Mouse (Mus musculus) granulocyte monocyte progenitor cell, adult 5-6 weeks (primary cell): ENCODE results near the gene Zfp1. TPM values are rescaled to one million over a fixed set of nuclear protein-coding genes. Genes with fewer than 3 reads are reported as not detected.

ENCODE experiments used
- ATAC-seq: replicated peaks from 2 replicates; pipeline ENCODE4 v1.8.0; 2016; ENCODE audit warnings: mild to moderate bottlenecking, moderate TSS enrichment, inconsistent platforms; ENCODE audit not compliant: poor library complexity, severe bottlenecking
- total RNA-seq, 2 experiments: library from RNA; stranded (forward) in 1 of 2; stranded (reverse) in 1 of 2; fragments of 200-712, 200-1000 nt in 1 of 2; fragments of >200 nt in 1 of 2; fragmentation: Nextera tagmentation in 1 of 2; gene quantifications; 2 replicates each; pipeline ENCODE4 v1.2.3; 2014 to 2017

Zfp1 gene
- total RNA-seq, 2 experiments from 2014 or later: 10.9 to 23.6 TPM

DNA sequence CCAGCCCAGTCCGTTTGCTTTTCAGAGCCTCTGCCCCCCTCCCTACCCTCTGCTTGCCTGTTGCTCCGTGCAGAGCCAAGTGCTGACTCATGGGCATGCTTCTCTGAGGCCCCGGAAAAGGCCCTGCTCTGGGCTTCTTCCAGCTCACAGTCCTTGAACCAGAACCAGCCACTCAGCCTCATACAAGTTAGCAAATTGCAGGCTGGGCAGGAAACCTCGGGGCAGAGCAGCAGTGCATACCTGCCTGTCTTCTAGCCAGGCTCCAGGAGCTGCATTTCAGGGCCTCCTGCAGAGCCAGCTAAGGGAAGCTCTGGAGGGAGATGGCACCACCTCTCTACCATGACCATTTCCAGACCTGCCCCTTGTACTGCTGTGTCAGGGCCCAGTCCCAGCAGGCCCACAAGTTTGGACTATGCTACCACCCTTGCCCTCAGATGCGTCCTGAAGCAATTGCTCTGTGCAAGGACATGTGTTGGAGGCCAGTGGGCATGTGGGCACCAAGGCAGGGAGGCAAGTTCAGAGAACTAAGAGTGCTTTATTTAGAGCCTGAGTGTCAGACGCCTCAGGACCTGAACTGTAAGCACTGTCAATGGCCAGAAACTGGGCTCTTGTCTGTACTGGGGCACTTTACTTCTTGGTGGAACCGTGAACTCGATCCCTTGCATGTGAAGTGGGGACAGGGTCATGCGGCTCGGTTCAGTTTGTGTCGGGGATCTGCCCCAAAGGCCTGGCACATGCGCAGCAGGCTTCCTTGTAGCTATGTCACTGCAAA is 18.9 kb upstream of the Zfp1 start:
- ATAC-seq: no peak; the same call in 1 of the 2 replicates

DNA sequence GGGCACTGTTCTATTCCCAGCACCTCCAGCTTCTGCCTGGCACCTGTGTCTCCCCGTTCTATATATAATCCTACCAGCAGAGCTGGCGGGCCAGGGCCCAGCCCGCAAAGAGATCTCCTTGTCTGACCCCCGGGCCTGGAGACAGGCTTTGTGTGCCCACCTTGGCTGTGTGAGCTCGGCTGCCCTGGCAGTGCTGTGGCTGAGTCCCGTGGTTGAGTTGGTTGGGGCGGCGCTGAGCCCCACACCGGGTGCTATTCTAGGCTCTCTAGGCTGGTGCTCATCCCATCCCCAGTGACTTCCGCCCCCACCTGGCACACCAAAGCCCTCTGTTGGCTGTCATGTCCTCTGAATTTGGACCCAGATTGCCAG is 18.4 kb upstream of the Zfp1 start:
- ATAC-seq: no peak

DNA sequence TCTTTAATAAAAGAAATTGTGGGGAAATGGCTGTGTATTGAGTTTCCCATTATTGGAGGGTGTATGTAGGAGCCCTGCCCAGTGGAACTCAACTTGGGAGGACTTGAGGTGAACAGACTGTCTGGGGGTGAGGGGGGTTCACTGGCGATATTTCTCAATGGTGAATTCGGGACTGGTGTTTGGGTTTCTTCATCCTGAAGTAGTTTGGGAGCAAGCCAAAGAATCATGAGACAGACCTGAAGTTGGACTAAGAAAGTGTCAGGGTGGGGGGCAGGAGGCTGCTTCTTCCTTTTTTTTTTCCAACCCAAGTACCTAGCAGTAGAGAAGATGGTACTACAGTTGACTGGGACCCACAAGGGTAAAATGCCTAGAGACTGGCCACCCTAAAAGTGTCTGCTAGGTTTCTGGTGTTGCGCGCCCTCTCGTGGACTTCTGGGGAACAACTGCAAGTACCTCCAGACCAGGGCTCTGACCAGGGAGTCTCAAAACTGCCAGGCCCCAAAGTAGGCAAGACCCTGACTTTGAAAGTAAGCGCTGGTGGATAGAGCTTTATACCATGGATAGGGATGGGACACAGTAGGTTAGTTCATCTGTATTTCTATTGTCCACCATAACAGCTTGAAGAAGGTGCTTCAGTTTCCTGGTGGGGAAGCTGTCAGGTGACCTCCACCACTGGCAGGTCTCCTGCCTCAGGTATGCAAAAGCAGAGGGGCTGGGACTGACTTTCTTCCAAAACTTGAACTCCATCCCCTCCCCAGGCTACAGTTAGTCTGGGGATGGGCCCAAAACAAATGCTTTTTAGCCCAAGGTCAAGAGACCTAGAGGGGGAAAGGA is 17.3 kb upstream of the Zfp1 start:
- ATAC-seq: peak; percentile 52

DNA sequence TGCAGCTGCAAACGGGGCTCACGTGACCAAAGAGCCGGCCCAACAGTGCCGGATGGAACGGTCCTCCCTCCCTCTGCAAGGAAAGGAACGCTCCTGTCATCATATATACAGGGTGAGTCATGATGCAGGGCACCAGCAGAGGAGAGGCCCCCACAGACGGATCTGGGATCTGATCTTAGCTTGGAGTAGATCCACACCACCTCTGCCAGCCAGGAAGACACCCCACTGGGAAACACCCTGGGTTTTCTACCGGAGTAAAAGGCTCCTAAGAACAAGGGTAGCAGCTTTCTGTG is 16.7 kb upstream of the Zfp1 start:
- ATAC-seq: no peak

DNA sequence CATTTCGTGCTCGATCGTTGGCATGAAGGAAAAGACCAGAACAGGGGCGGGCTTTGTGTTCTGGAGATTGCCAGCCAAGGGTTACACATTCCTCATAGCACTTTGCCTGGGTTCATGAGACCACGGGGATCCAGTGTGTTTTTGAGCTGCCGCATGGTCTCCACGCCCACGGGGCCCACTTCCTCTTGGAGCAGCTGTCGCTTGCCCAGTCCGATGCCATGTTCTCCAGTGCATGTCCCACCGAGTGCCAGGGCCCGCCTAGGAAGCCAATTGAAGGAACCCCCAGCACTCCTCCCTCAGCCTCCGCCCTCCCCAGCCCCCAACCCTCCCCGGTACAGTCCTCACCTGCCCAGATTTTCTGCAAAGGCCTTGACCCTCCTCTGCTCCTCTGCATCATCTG is 16.3 kb upstream of the Zfp1 start:
- ATAC-seq: peak; percentile 23; the same call in 1 of the 2 replicates

DNA sequence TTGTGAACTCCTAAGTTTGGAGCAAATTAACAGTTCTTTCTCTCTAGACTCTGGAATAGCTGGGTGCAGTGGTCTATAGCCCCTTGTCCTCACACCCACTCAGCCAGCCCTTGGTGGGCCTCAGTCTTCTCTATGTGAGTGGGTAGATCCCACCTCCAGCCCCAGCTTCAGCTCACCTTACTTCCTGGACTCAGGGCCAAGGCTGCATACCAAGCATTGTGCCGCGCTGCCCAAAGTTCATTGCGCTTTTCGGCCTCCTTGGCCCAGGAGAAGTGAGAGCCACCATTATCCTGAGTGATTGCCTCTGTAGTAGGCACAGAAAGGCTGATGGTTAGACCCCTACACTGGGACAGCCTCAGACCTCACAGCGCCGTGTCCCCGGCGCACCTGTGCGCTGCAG is 15.3 kb upstream of the Zfp1 start:
- ATAC-seq: no peak

DNA sequence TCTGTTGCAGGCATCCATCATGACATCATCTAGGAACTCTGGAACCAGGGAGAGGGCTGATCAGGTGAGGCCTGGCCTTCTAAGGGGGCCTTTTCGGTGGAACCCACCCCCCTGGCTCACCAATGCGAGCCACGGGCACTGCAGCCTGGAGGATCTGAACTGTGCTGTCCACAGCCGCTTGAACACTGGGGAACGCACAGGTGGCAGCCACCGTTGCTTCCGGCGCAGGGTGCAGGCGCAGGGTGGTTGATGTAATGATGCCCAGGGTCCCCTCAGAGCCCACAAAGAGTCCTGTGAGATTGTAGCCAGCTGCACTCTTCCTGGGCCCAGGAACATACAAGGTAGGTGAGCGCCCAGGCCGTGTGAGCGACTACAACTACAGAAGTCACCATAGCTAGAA is 14.8 kb upstream of the Zfp1 start:
- no peak for ATAC-seq

DNA sequence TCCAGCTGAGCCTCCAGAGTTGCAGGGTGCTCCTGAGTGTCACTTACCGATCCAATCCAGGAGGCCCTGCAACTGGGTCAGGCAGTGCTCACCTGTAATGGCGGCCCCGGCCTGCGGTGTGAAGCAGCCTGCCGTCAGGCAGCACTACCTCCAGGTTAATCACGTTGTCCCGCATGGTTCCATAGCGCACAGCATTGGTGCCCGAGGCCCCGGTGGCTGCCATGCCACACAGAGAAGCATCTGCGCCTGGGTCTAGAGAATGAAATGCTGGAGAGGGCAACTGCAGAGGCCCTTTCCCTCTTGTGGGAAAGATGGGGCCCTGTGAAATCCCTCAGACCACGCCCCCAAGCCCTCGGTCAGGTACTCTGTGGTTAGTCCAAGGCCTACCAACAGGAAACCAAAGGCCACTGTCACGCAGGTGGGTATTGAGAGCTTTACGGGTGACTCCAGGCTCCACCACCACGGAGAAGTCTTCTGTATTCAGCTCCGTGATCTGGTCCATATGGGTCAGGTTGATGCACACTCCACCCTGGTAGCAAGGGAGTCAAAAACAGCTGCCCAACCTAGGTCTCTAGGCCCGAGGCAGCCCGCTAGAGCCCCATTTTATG is 14.2 kb upstream of the Zfp1 start:
- ATAC-seq: no peak; the same call in 1 of the 2 replicates

DNA sequence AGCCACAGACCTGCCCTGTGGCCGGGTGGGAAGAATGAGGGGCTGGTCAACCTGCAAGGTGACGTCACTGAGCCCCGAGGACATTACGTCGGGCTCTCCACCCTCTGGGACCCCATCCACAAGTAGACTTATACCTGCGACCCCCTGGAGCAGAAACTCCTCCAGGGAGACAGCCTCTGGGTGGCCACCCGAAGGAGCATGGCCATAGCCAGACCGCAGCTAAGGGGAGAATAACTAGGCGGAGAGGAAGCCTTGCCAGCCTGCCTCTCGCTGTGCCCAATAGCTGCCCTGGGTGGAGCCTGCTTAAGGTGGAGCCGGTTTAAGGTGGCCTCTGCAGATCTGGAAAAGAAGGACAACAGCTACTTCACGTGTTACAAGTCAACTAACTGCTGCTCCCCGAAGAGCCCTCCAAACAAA is 13.1 kb upstream of the Zfp1 start, which contains the start of gene Ldhd:
TSS of gene Ldhd (minus strand) at position 270 of the 417 bp plus-strand sequence.
- ATAC-seq: peak; percentile 48

DNA sequence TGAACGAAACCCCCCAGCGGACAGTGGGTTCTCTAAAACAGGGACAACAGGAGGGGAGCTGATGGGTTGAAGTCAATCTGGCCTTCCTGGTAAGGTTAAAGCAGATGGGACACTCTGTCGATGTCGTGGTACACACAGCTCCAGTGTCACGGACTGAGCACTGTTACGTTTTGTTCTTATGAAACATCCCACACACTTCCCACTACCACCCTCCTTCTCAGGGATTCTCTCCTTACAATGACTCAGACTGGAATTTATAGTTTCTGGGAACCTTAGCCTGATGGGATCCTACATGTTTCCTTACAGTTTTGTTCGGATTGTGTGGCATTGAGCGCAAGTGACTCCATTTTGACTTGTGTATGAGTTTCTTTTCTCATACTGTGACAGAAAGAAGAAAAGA is 11.6 kb upstream of the Zfp1 start:
- no peak for ATAC-seq

DNA sequence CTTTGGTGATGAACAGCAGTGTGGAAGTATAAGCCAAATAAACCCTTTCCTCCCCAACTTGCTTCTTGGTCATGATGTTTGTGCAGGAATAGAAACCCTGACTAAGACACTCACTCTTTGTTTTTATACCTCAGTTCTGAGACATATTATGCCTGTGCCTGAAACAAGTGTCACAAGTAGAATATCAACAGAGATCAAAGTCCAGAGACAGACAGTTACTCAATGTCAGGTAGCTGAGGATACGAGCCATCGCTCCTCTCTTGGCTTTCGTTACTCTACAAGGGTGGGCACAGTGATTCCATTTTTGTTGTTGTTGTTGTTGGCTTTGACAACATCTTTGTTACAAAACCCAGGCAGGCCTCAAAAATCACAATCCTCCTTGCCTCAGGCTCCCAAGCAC is 10.2 kb upstream of the Zfp1 start:
- ATAC-seq: no peak

DNA sequence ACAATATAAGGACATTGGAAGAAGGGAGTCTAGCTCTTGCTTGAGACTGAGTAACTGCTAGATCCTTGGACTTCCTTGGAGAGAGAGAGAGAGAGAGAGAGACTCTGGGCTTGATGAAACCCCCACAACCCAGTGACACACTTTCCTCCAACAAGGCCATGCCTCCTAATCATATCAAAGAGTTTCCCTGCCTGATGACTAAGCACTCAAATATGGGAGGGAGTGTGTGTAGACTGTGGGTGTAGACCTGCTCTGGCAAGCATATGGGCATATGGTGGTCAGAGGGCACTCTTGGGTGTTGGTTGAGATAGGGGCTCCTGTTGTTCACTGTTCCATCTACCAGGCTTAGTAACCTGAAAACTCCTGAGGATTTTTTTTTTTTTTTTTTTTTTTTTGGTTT is 5.1 kb upstream of the Zfp1 start:
- no peak for ATAC-seq

DNA sequence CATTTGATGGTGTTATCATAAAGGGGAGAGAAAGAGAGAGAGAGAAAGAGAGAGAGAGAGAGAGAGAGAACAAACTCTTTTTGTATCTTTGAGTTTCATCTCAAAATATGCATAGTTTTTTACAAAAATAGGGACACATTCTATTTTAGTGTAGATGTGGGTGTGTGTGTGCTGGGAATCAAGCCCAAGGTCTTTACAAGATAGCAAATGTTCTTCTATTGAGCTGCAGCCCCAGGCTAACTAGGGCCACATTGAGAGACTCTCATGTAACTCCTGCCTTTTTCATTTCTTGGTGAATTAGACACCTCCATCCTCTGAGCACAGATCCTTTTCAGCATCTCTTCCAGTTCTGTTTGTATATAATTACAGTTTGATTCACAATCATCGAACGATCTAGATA is 2.1 kb upstream of the Zfp1 start:
- ATAC-seq: no peak

DNA sequence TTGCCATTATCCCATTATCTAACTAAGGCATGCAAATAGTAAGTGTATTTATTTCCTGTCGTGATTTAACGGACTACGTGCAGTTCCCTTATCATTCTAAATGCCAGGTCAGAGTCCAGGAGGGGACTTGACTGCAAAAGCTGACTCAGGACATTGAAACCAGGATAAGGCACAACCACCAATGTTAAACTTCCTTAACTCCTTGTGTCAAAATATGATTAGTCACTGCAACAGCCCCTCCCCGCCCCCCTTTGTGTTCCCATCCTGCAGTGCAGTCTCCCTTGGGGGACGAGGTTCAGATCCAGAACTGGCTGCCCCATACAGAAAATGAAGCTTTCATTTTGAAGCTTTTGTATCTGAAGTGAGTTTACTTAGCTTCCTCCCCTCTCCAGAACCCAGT is 705 bp upstream of the Zfp1 start:
- peak; percentile 45 for ATAC-seq

DNA sequence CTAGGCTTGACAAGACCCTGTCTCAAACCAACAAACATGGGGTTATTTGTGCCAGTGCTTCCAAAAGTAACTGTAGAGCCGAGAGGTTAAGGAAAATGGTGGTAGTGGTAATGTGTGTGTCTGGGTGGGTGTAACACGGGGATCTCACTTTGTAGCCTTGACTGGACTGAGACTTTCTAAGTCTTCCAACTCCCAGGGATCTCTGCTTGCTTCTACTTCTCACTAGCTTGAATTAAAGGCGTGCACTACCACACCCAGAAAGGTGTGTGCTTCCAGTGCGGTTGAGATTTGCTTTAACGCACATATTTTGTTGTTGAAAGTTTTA is 300 bp upstream of the Zfp1 start:
- ATAC-seq: peak; percentile 4; the same call in 1 of the 2 replicates

DNA sequence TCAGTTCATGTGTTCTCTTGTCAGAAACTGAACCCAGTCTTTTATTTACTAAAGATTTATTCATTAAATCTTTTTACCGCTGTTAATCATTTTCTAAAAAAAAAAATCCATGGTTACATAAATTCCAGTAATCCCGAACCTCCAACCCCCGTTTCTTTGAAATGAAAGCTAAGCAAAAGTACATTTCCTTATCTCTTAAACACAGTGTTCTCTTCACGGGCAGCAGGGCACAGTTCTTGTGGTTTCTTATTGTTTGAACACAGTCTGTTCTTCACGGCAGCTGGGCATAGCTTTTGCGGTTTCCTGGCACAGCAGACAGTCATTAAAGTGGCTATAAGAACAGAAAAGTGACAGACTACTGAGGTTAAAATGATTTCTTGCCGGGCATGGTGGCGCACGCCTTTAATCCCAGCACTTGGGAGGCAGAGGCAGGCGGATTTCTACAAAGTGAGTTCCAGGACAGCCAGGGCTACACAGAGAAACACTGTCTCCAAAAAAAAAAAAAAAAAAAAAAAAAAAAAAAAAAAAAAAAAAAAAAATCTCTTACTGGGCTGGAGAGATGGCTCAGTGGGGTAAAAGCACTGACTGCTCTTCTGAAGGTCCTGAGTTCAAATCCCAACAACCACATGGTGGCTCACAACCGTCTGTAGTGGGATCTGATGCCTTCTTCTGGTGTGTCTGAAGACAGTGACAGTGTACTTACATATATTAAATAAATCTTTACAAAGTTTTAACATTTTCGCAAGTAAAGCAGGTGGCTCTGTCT is 1.3 kb downstream of the Zfp1 start:
- ATAC-seq: peak; percentile 47

DNA sequence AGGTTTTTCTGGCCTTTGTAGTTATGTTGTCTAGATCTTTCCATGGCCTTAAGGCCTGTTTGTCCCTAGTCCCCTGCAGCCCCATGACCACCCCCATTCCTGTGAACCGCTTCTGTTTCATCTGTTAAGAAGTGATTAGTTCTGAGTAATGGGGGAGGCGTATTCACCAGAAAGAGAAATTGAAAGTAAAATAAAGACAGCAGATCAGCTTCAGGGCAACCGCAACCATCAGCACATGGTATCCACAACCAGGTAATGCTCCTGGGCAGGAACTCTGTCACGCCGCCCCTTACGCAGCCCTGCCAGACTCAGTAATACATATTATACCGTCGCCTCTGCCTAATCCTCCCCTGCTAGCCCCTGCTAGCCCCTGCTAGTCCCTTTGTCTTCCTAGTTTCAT is 2.5 kb downstream of the Zfp1 start:
- no peak for ATAC-seq

DNA sequence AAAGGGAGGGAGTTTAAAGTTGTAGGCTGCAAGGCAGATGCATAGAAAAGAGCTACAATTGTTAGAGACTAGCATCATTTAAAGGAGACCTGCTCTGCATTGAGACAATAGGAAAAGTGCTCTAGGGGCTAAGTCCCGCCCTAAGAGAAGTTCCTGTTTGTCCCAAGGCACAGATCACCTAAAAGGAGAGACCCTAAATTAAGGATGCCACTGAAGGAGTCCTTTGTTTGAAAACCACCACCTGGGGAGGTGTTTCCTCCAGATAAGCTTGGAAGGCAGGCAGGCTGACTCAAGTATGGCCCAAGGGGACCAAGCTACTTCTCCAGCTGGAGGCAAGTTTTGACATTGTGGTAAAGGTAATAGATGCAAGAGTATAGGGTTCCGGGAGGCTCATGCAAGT is 5.6 kb downstream of the Zfp1 start:
- no peak for ATAC-seq

DNA sequence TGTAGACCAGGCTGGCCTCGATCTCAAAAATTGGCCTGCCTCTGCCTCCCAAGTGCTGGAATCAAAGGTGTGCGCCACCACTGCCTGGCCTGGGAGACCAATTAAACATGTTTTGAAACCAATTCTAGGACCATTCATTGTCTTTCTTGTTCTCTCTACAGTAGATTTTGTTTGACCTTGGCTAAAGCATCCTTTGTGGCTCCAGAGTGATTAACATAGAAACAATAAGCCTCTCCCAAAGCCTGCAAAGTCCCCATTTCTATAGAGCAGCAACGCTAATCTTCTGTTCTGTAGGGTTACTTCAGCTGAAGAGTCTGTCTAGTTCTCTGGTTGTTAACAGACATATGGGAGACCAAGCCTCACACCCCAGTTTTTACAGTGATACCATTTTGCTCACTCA is 7.5 kb downstream of the Zfp1 start:
- ATAC-seq: no peak

DNA sequence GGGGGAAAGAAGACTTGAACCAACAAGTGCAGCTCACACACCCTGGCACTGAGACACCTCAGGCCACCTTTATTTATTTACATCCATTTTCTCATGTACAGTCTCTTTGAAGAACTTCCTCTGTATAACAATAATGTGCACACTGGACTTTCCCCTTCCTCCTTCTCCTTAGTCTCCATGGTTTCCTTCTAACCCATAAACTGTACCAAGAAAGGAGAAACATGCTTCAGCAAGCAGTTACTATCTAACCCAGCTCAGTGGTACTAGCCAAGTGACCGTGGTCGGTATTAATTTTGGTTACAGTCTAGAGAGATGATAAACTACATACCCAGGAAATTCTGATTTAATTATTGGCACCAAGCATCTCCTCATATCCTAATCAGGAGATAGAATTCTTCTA is 10.3 kb downstream of the Zfp1 start:
- no peak for ATAC-seq

DNA sequence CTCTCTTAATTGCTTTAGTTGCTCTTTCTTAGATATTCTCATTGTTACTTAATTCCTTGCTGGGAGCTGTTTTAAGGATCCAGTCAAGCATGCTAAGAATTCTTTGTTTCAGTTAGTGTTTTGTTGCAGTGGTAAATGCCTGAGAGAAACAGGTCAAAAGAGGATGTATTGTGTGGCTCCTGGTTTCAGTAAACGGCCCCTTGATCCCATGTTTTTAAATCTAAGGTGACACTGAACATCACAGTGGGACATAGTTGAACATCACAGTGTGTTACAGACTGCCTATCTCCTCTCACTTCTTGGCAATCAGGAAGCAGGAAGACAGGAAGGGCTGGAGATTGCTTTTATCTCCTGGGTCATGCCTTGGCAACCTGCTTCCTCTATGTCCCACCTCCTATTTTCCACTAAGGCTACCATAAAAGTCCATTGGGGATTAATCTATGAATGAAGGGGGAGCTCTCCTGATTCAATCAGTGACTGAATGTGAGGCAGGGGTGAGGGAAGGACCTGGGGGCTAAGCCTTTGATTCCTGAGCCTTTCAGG is 14.2 kb downstream of the Zfp1 start:
- no peak for ATAC-seq
